Mouse (Mus musculus) CH12.LX (cell line): Measurements from ENCODE around the gene B4galnt4. TPM values are rescaled to one million over a fixed set of nuclear protein-coding genes. Genes with fewer than 3 reads are reported as not detected.

ENCODE experiments used
- DNase-seq: peaks from one replicate; pipeline ENCODE4 v3.0.0-alpha.2; 2013; ENCODE audit errors: extremely low read depth
- H3K27ac ChIP-seq: 2 replicates; pipeline ENCODE4 v1.5.1; 2012; ENCODE audit warnings: low read depth, mild to moderate bottlenecking, control low read depth, moderate library complexity; ENCODE audit not compliant: insufficient read depth
- H3K27me3 ChIP-seq: replicated peaks from 2 replicates; pipeline ENCODE3; 2012; ENCODE audit warnings: inconsistent platforms
- H3K36me3 ChIP-seq, 2 experiments: replicated peaks in 1 of 2; 2 replicates each; pipeline versions ENCODE3 to v1.6.1; 2012; ENCODE audit warnings: inconsistent platforms in 1 of 2, low read length in 1 of 2, mild to moderate bottlenecking in 1 of 2, mixed read lengths in 1 of 2, moderate library complexity in 1 of 2; ENCODE audit not compliant: control insufficient read depth in 1 of 2, insufficient read depth in 1 of 2
- H3K4me1 ChIP-seq, 2 experiments: 2 replicates each; pipeline ENCODE4 v1.6.1; 2012; ENCODE audit warnings: inconsistent platforms in 1 of 2, moderate library complexity in 1 of 2; ENCODE audit not compliant: insufficient read depth in 2 of 2, control insufficient read depth in 1 of 2
- H3K4me2 ChIP-seq: 2 replicates; pipeline ENCODE4 v1.6.1; 2012; ENCODE audit warnings: low read depth, mild to moderate bottlenecking, control low read depth; ENCODE audit not compliant: poor library complexity, insufficient read depth, severe bottlenecking
- H3K4me3 ChIP-seq, 3 experiments: fragments of 150-350 bp in 1 of 3; sonication (generic) in 1 of 3; replicated peaks in 1 of 3; 2 replicates each; pipeline versions ENCODE3 to v1.5.1; 2011 to 2012; ENCODE audit warnings: low read depth in 2 of 3, low read length in 2 of 3, mild to moderate bottlenecking in 2 of 3, moderate library complexity in 2 of 3, control low read depth in 1 of 3, improper control_type of control experiment in 1 of 3, inconsistent platforms in 1 of 3, mixed read lengths in 1 of 3; ENCODE audit not compliant: poor library complexity in 1 of 3
- H3K79me2 ChIP-seq: replicated peaks from 2 replicates; pipeline ENCODE4 v1.6.1; 2012; ENCODE audit warnings: mild to moderate bottlenecking, moderate library complexity; ENCODE audit not compliant: control insufficient read depth, poor library complexity, insufficient read depth, severe bottlenecking; ENCODE audit errors: extremely low read depth
- H3K9ac ChIP-seq: 2 replicates; pipeline ENCODE4 v1.6.1; 2012; ENCODE audit warnings: low read depth, mild to moderate bottlenecking, control low read depth, moderate library complexity; ENCODE audit not compliant: insufficient read depth
- H3K9me3 ChIP-seq: replicated peaks from 2 replicates; pipeline ENCODE3; 2012; ENCODE audit warnings: low read length, inconsistent platforms, mixed read lengths
- BHLHE40 ChIP-seq: IDR thresholded peaks from 2 replicates; pipeline ENCODE4 v1.6.1; 2011; ENCODE audit warnings: mild to moderate bottlenecking, low read depth, low read length, improper control_type of control experiment
- CTCF ChIP-seq, 2 experiments: IDR thresholded peaks in 1 of 2; conservative IDR thresholded peaks in 1 of 2; 2 replicates each; pipeline ENCODE4 v1.5.1; 2011 to 2012; ENCODE audit warnings: low read depth in 2 of 2, low read length in 2 of 2, improper control_type of control experiment in 1 of 2, inconsistent platforms in 1 of 2, mild to moderate bottlenecking in 1 of 2, moderate library complexity in 1 of 2
- E2F4 ChIP-seq: IDR thresholded peaks from 2 replicates; pipeline ENCODE4 v1.6.1; 2011; ENCODE audit warnings: low read depth, low read length, improper control_type of control experiment; ENCODE audit not compliant: insufficient replicate concordance
- HCFC1 ChIP-seq: IDR thresholded peaks from 2 replicates; pipeline ENCODE4 v1.6.1; 2012; ENCODE audit warnings: low read depth, mild to moderate bottlenecking, inconsistent platforms, low read length, improper control_type of control experiment
- IRF4 ChIP-seq: IDR thresholded peaks from 2 replicates; pipeline ENCODE4 v1.6.1; 2014; ENCODE audit warnings: low read depth, mild to moderate bottlenecking, inconsistent platforms, low read length, improper control_type of control experiment
- JUN ChIP-seq: IDR thresholded peaks from 2 replicates; pipeline ENCODE4 v1.6.1; 2011; ENCODE audit warnings: low read depth, mild to moderate bottlenecking, low read length, improper control_type of control experiment, moderate library complexity; ENCODE audit not compliant: insufficient read depth
- KAT2A ChIP-seq: IDR thresholded peaks from 2 replicates; pipeline ENCODE4 v1.6.1; 2012; ENCODE audit warnings: low read length, improper control_type of control experiment, inconsistent platforms; ENCODE audit not compliant: insufficient replicate concordance
- MAFK ChIP-seq: IDR thresholded peaks from 2 replicates; pipeline ENCODE4 v1.6.1; 2011; ENCODE audit warnings: low read length, improper control_type of control experiment; ENCODE audit not compliant: insufficient replicate concordance
- MAZ ChIP-seq: IDR thresholded peaks from 2 replicates; pipeline ENCODE4 v1.6.1; 2012; ENCODE audit warnings: low read depth, mild to moderate bottlenecking, inconsistent platforms, low read length, improper control_type of control experiment, moderate library complexity
- MYC ChIP-seq: IDR thresholded peaks from 2 replicates; pipeline ENCODE4 v1.6.1; 2011; ENCODE audit warnings: low read depth, mild to moderate bottlenecking, improper control_type of control experiment, low read length
- NRF1 ChIP-seq: IDR thresholded peaks from 2 replicates; pipeline ENCODE4 v1.6.1; 2014; ENCODE audit warnings: low read depth, mild to moderate bottlenecking, inconsistent platforms, low read length, improper control_type of control experiment, moderate library complexity
- PAX5 ChIP-seq: IDR thresholded peaks from 2 replicates; pipeline ENCODE4 v1.6.1; 2012; ENCODE audit warnings: low read length, inconsistent platforms, mixed read lengths
- POLR2A ChIP-seq: IDR thresholded peaks from 2 replicates; pipeline ENCODE4 v1.6.1; 2011; ENCODE audit warnings: low read depth, mild to moderate bottlenecking, improper control_type of control experiment, low read length
- POLR2AphosphoS2 ChIP-seq: IDR thresholded peaks from 2 replicates; pipeline ENCODE4 v1.6.1; 2011; ENCODE audit warnings: low read depth, low read length, improper control_type of control experiment
- RAD21 ChIP-seq: IDR thresholded peaks from 2 replicates; pipeline ENCODE4 v1.6.1; 2011; ENCODE audit warnings: low read depth, mild to moderate bottlenecking, low read length, improper control_type of control experiment, moderate library complexity
- RCOR1 ChIP-seq: conservative IDR thresholded peaks from 2 replicates; pipeline ENCODE4 v1.6.1; 2012; ENCODE audit warnings: low read depth, mild to moderate bottlenecking, inconsistent platforms, low read length, improper control_type of control experiment
- SIN3A ChIP-seq: IDR thresholded peaks from 2 replicates; pipeline ENCODE4 v1.6.1; 2012; ENCODE audit warnings: low read length, improper control_type of control experiment, inconsistent platforms
- TBP ChIP-seq: conservative IDR thresholded peaks from 2 replicates; pipeline ENCODE4 v1.6.1; 2011; ENCODE audit warnings: low read depth, low read length, improper control_type of control experiment
- USF1 ChIP-seq: IDR thresholded peaks from 2 replicates; pipeline ENCODE4 v1.6.1; 2014; ENCODE audit warnings: low read depth, mild to moderate bottlenecking, inconsistent platforms, low read length, improper control_type of control experiment
- dilution Hi-C: fragments of 300-500 bp; cut with MboI; formaldehyde crosslinking; loops from 2 replicates; pipeline ENCODE4 v1.14.3; 2020; ENCODE audit warnings: low sequenced_read_pairs; ENCODE audit not compliant: extremely low pct_unique_long_range_greater_than_20kb, extremely low pct_ligation_motif_present
- in situ Hi-C: fragments of 300-500 bp; cut with MboI; formaldehyde crosslinking; loops from 3 replicates; pipeline ENCODE4 v1.14.3; 2019; ENCODE audit warnings: low sequenced_read_pairs, low pct_ligation_motif_present, low pct_unique_long_range_greater_than_20kb, mixed read lengths
- polyA plus RNA-seq: library from polyadenylated mRNA; unstranded; fragments of >175 nt; gene quantifications from 2 replicates; pipeline ENCODE4 v1.2.1, GENCODE M21; 2012; ENCODE audit warnings: low read depth; ENCODE audit not compliant: insufficient read length
- total RNA-seq, 2 experiments: library from RNA; depleted of rRNA; stranded (reverse); fragments of 300-350 nt in 1 of 2; fragments of >200 nt in 1 of 2; gene quantifications; 2 replicates each; pipeline ENCODE4 v1.2.3; 2012 to 2014

B4galnt4 gene
- total and polyA plus RNA-seq, 3 experiments: 0.91 to 13.1 (median 2.9) TPM

DNA sequence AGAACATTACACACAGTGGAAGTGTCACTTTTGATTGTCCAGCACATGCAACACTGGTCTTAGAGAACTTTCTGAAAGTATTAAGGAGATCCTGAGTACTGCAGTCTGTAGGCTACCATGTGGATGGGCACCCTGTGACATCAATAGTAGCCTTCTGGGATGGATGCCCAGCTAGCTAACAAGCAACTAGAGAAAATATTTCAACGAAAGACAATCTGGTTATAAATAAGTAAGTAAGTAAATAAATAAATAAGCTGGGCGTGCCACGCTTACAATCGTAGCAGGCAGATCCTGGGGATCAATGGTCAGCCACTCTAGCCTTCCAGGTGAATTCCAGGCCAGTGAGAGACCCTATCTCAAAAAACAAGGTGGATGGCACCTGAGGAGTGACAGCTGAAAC, 8.9 kb upstream of the B4galnt4 start:
- dilution Hi-C loops (no loop called here), in situ Hi-C loops (loop anchor here (5.0 kb wide), 3 partner anchors 35 to 205 kb away; partner anchors contain the start of genes Gm45717, Ifitm2, Odf3 and Scgb1c1)
- peaks cover 3 to 20% of the 10 kb centered on the region in 2 experiments; a peak in 3 of 4 replicates for H3K4me1 ChIP-seq
- no peak overlapping the region for H3K4me2 ChIP-seq
- TF ChIP-seq MAZ: no peak
- no peak for TF ChIP-seq BHLHE40
- no peak for TF ChIP-seq USF1
- TF ChIP-seq SIN3A: no peak
- TF ChIP-seq E2F4: no peak
- no peak for TF ChIP-seq POLR2AphosphoS2
- no peak for TF ChIP-seq NRF1
- TF ChIP-seq KAT2A: no peak
- no peak for TF ChIP-seq TBP
- no peak for TF ChIP-seq CTCF (conservative IDR thresholded peaks at IDR 0.05 in 1 of 2, IDR thresholded peaks at IDR 0.05 in 1 of 2; ENCODE audit: low read depth in 2 of 2, low read length in 2 of 2)
- TF ChIP-seq PAX5: no peak
- no peak for TF ChIP-seq POLR2A
- no peak for TF ChIP-seq HCFC1
- H3K79me2 ChIP-seq: no peaks in the 10 kb centered on the region
- H3K36me3 ChIP-seq: no peaks in the 10 kb centered on the region
- H3K4me3 ChIP-seq: no peak overlapping the region
- peaks cover 8% of the 10 kb centered on the region for H3K27me3 ChIP-seq
- no peak overlapping the region for H3K9ac ChIP-seq
- DNase-seq: no peak
- no peak overlapping the region for H3K27ac ChIP-seq
- peaks cover 16% of the 10 kb centered on the region for H3K9me3 ChIP-seq

- H3K4me2 ChIP-seq: no peak overlapping the region
- H3K4me1 ChIP-seq: peaks cover 4 to 20% of the 10 kb centered on the region in 2 experiments; a peak in 3 of 4 replicates
- H3K4me3 ChIP-seq: no peak overlapping the region
- H3K9ac ChIP-seq: no peak overlapping the region
- in situ Hi-C loops: loop anchor here (5.0 kb wide), 3 partner anchors 35 to 205 kb away; partner anchors contain the start of genes Gm45717, Ifitm2, Odf3 and Scgb1c1
- TF ChIP-seq MAFK (no peak), RAD21 (no peak), JUN (no peak), HCFC1 (no peak), E2F4 (no peak), TBP (no peak), RCOR1 (no peak), MYC (no peak), BHLHE40 (no peak), IRF4 (no peak), NRF1 (no peak)
- TF ChIP-seq, all 38 proteins: peak for 0
- DNase-seq: no peak
- dilution Hi-C loops: no loop called here
- H3K79me2 ChIP-seq: no peaks in the 10 kb centered on the region
- no peak overlapping the region for H3K27ac ChIP-seq
- H3K27me3 ChIP-seq: peaks cover 8% of the 10 kb centered on the region
- no peaks in the 10 kb centered on the region for H3K36me3 ChIP-seq
- peaks cover 20% of the 10 kb centered on the region for H3K9me3 ChIP-seq
These were observed 8.5 kb upstream of the B4galnt4 start for GRCm38 (mm10) chr7:141052421-141052820.
